8 mouse cellular contexts compared by ENCODE assay signal in the genomic region with DNA sequence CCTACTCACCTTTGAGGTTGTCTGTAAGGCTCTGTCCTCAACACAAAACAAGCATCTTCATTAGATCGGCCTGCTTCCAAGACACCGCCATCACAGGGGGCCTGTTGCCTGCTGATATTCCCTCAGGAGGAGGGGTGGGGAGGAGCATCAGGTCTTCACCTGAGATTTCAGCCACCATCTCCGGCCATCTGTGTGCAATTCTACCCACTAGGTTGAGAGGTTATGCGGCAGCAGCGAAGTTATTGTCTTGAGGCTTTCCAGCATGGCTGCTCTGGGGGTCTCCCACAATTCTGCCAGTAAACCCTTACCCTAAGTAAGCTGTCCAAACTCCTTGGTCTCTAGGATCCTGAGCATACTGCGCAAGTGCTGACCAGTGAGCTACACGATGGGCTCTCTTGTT. TPM values are rescaled to one million over a fixed set of nuclear protein-coding genes. Genes with fewer than 3 reads are reported as not detected.
DNase-seq lines count a peak whose midpoint lies in the region; ATAC-seq and TF ChIP-seq lines count a peak whose summit lies in the region.

A gene (minus strand): TSS at position 101 of the 400 bp plus-strand sequence.

- WGBS in forebrain, embryonic 16.5 days: 93% methylated on average over 7 of the region's 7 CpGs
- WGBS in hindbrain, embryonic 10.5 days: 92% methylated on average over 7 of the region's 7 CpGs
- 95% methylated on average over 7 of the region's 7 CpGs for WGBS in limb, embryonic 15.5 days

- H3K27me3 ChIP-seq in forebrain, embryonic 16.5 days (replicated peaks; ENCODE audit: control insufficient read depth, insufficient read depth, low read length): no peaks in the 10 kb centered on the region
- H3K27me3 ChIP-seq in hindbrain, embryonic 10.5 days (ENCODE audit: insufficient read depth, poor library complexity, severe bottlenecking): peaks cover 4% of the 10 kb centered on the region; the same call in 1 of the 2 replicates
- 0 out of 2 replicates have a peak, but pooled peaks cover 4% of the 10 kb centered on the region for H3K27me3 ChIP-seq in limb, embryonic 15.5 days

- no peak within 1 kb of the TSS for H3K4me3 ChIP-seq in ES-E14 (ENCODE audit: insufficient read depth in 1 of 2, low read depth in 1 of 2, low read length in 2 of 2, poor library complexity in 1 of 2, severe bottlenecking in 1 of 2)
- H3K4me3 ChIP-seq in forebrain, embryonic 16.5 days (replicated peaks; ENCODE audit: low read length): no peak within 1 kb of the TSS
- no peak within 1 kb of the TSS for H3K4me3 ChIP-seq in hindbrain, embryonic 10.5 days
- H3K4me3 ChIP-seq in limb, embryonic 15.5 days: no peak within 1 kb of the TSS

- no peak within 1 kb of the TSS for H3K9ac ChIP-seq in ES-E14 (ENCODE audit: insufficient read depth, low read depth, low read length, poor library complexity, severe bottlenecking)
- no peak within 1 kb of the TSS for H3K9ac ChIP-seq in forebrain, embryonic 16.5 days (replicated peaks; ENCODE audit: low read depth, low read length)
- H3K9ac ChIP-seq in limb, embryonic 15.5 days: no peak within 1 kb of the TSS

- no peak within 1 kb of the TSS for H3K4me2 ChIP-seq in forebrain, embryonic 16.5 days (ENCODE audit: low read length)
- H3K4me2 ChIP-seq in limb, embryonic 15.5 days: no peak within 1 kb of the TSS

- no peak for ATAC-seq in CD4-positive, CD25-positive, alpha-beta regulatory T cell, adult 4 months
- no peak for ATAC-seq in forebrain, embryonic 16.5 days
- no peak for ATAC-seq in limb, embryonic 15.5 days (ENCODE audit: insufficient number of reproducible peaks, low FRiP score, low TSS enrichment, low read depth)

- no peaks in the 10 kb centered on the region for H3K4me1 ChIP-seq in ES-E14 (ENCODE audit: control insufficient read depth in 2 of 2, insufficient read depth in 2 of 2, low read length in 2 of 2, poor library complexity in 1 of 2)
- no peaks in the 10 kb centered on the region for H3K4me1 ChIP-seq in forebrain, embryonic 16.5 days (replicated peaks; ENCODE audit: control insufficient read depth, insufficient read depth, low read length)
- H3K4me1 ChIP-seq in hindbrain, embryonic 10.5 days (replicated peaks): no peaks in the 10 kb centered on the region
- H3K4me1 ChIP-seq in limb, embryonic 15.5 days: peaks cover 4% of the 10 kb centered on the region; the same call in 1 of the 2 replicates

- H3K27ac ChIP-seq in ES-E14 (ENCODE audit: insufficient read depth, low read depth, low read length, poor library complexity, severe bottlenecking): no peak within 1 kb of the TSS
- H3K27ac ChIP-seq in forebrain, embryonic 16.5 days (ENCODE audit: low read length): no peak within 1 kb of the TSS
- no peak within 1 kb of the TSS for H3K27ac ChIP-seq in hindbrain, embryonic 10.5 days
- no peak within 1 kb of the TSS for H3K27ac ChIP-seq in limb, embryonic 15.5 days

- H3K9me3 ChIP-seq in ES-E14 (ENCODE audit: control insufficient read depth, insufficient read depth, low read depth, low read length): no peaks in the 10 kb centered on the region
- H3K9me3 ChIP-seq in forebrain, embryonic 16.5 days (ENCODE audit: control insufficient read depth, low read length): no peaks in the 10 kb centered on the region
- H3K9me3 ChIP-seq in hindbrain, embryonic 10.5 days: no peaks in the 10 kb centered on the region
- H3K9me3 ChIP-seq in limb, embryonic 15.5 days: no peaks in the 10 kb centered on the region

- in situ Hi-C loops in ES-E14 (cut with MboI; ENCODE audit: low sequenced_read_pairs in 2 of 2, unreplicated experiment in 2 of 2): no loop called here

- no peak for DNase-seq in ES-E14 (ENCODE audit: low read depth, low spot score)
- DNase-seq in hindbrain, embryonic 10.5 days (ENCODE audit: low spot score): no peak
- no peak for DNase-seq in right cerebral cortex, postnatal 14 days
- no peak for DNase-seq in B cell, adult 2 months
- DNase-seq in spleen, adult 12 weeks (ENCODE audit: low spot score): no peak

- H3K36me3 ChIP-seq in ES-E14 (ENCODE audit: control insufficient read depth, insufficient read depth, low read length, poor library complexity, severe bottlenecking): no peaks in the 10 kb centered on the region
- no peaks in the 10 kb centered on the region for H3K36me3 ChIP-seq in forebrain, embryonic 16.5 days (ENCODE audit: control insufficient read depth, insufficient read depth)
- H3K36me3 ChIP-seq in hindbrain, embryonic 10.5 days: no peaks in the 10 kb centered on the region
- H3K36me3 ChIP-seq in limb, embryonic 15.5 days: no peaks in the 10 kb centered on the region

TF ChIP-seq in ES-E14, 5 proteins besides CTCF, POLR2A, EP300 and RAD21:
- TF ChIP-seq ZNF384 (IDR thresholded peaks at IDR 0.05; ENCODE audit: low read depth, low read length) (no peak), HCFC1 (IDR thresholded peaks at IDR 0.05; ENCODE audit: borderline replicate concordance, insufficient read depth, low read length) (no peak), MAFK (IDR thresholded peaks at IDR 0.05; ENCODE audit: insufficient read depth, low read depth, low read length) (no peak), CHD2 (IDR thresholded peaks at IDR 0.05; ENCODE audit: low read depth, low read length) (no peak), ZC3H11A (IDR thresholded peaks at IDR 0.05; ENCODE audit: borderline replicate concordance, low read depth, low read length) (no peak)

RNA-seq across cellular contexts. Expression of the gene that starts here (rescaled TPM):
- 10 to 100 TPM; 31.2 to 37.6 TPM for polyA plus RNA-seq in CD4-positive, CD25-positive, alpha-beta regulatory T cell, adult 4 months (2017; shearing (Covaris generic))
- total RNA-seq in ES-E14 (2012; rRNA removed): 22.8 TPM in 2 replicates
- 148 and 151 TPM in 2 replicates for polyA plus RNA-seq in forebrain, embryonic 16.5 days (2015; fragmentation: Nextera tagmentation; extraction: Ambion mirVana)
- polyA plus RNA-seq in hindbrain, embryonic 10.5 days (2016; fragmentation: Nextera tagmentation; extraction: Ambion mirVana): 72.3 and 82.4 TPM in 2 replicates
- polyA plus RNA-seq in limb, embryonic 15.5 days (2015; fragmentation: Nextera tagmentation; extraction: Ambion mirVana): 63.6 and 65.5 TPM in 2 replicates
